Mouse (Mus musculus): Measurements from ENCODE around the gene Eif3k. TPM values are rescaled to one million over a fixed set of nuclear protein-coding genes. Genes with fewer than 3 reads are reported as not detected.

The Eif3k gene
- polyA plus RNA-seq, 1 experiment from 2014 or later: 331 TPM

- H3K9ac ChIP-seq: no peak overlapping the region
- ATAC-seq (ENCODE audit: low FRiP score): no peak
- no peaks in the 10 kb centered on the region for H3K27me3 ChIP-seq
- 75% methylated on average over 9 of the region's 9 CpGs for WGBS
- no peaks in the 10 kb centered on the region for H3K9me3 ChIP-seq (replicated peaks)
- H3K4me1 ChIP-seq: no peaks in the 10 kb centered on the region
- no peak overlapping the region for H3K4me2 ChIP-seq (replicated peaks)
- H3K36me3 ChIP-seq: no peaks in the 10 kb centered on the region
- H3K27ac ChIP-seq: no peak overlapping the region
- no peak overlapping the region for H3K4me3 ChIP-seq
Observed at GRCm38 (mm10) chr7:29008714-29009113, 27.1 kb upstream of the Eif3k start.

- no peak overlapping the region for H3K27ac ChIP-seq
- WGBS: 90% methylated on average over 10 of the region's 10 CpGs
- no peak overlapping the region for H3K4me2 ChIP-seq (replicated peaks)
- H3K27me3 ChIP-seq: no peaks in the 10 kb centered on the region
- ATAC-seq (ENCODE audit: low FRiP score): no peak
- H3K4me1 ChIP-seq: no peaks in the 10 kb centered on the region
- H3K9ac ChIP-seq: no peak overlapping the region
- H3K4me3 ChIP-seq: no peak overlapping the region
- H3K36me3 ChIP-seq: no peaks in the 10 kb centered on the region
- H3K9me3 ChIP-seq (replicated peaks): no peaks in the 10 kb centered on the region
Observed at GRCm38 (mm10) chr7:29008171-29008570, 26.5 kb upstream of the Eif3k start.

DNA sequence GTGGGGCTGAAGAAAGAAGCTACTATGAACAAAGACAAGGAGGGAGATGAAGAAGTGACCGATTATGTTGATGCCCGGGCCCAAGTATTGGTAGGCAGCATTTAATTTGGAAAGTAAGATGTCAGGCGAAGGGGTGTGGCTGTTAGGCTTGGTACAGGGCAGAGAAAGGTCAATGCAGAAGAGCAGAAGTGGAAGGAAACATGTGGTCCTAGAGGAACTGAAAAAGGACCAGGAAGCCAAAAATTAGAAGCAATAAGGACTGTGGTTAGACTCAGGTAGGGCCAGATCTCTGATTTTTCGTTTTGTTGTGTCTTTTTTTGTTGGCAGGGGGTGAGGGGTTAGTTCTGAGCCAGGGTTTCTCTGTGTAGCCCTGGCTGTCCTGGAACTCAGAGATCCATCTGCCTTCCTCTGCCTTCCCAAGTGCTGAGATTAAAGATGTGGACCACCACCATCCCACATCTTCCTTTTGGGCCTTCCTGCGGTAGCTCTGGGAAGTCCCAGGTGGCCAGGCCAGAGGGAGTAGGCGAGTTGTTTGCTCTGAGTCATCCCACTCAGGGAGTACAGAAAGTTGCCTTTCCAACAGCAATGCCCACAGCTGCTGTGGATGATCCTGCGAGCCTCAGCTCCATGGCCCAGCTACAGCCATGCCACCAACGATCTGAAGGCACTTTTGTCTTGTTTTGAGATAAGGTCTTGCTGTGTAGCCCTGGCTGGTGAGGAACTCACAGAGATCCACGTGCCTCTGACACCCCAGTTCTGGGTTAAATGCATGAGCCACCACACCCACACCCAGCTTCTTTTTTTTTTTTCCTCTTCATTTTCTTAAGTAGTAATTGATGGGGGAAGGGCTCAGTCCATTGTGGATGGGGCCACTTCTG is 25.8 kb upstream of the Eif3k start:
- Histone ChIP-seq H3K4me2 (replicated peaks) (no peak overlapping the region), H3K27ac (no peak overlapping the region), H3K27me3 (no peaks in the 10 kb centered on the region), H3K4me3 (no peak overlapping the region), H3K4me1 (no peaks in the 10 kb centered on the region), H3K36me3 (no peaks in the 10 kb centered on the region), H3K9ac (no peak overlapping the region), H3K9me3 (replicated peaks) (no peaks in the 10 kb centered on the region)
- 81% methylated on average over 9 of the region's 9 CpGs for WGBS
- no peak for ATAC-seq (ENCODE audit: low FRiP score)

DNA sequence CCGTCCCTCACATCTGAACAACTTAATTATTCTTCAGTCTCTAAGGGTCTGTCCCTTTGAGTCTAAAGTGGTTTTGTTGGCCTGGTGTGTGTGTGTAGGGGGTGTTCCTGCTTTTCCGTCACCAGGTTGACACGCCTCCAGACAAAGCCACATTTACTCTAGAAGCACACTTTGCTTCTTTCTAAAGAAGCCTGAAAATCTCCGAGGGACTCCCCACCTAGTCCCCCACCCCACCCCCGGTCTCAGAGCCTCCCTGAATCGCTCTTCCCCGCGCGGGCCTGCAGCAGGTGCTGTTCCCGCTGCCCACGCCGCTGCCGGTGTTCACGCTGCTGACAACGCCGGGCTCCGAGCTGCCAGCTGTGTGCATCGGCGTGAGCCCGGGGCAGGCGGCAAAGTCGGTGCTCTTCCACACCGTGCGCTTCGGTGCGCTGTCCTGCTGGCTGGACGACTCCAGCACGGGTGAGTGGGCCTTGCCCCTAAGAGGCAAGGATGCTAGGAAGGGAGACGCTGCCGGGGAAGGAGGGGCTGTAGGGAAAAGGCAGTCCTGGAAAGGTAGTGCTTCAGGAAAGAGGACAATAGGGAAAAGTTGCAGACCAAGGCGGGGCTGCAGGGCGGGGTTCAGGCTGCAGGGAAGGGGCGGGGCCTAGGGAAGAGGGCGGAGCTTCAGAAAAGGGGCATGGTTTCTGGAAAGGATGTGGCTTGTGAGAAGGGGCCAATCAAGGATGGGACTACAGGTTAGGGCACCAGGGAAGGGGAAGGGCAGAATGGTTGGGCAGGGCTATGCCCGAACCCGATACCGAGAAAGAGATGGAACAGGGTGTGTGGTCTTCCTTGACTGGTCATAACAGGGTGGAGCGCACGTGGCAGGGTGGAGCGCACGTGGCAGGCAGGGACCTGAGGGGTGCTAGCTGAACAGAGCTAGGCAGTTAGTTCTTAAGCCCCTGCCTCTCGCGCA is 19.3 kb upstream of the Eif3k start:
- WGBS: 7% methylated on average over 43 of the region's 43 CpGs
- H3K27ac ChIP-seq: peak overlapping the region; percentile 44; the same call in 1 of the 2 replicates
- no peaks in the 10 kb centered on the region for H3K36me3 ChIP-seq
- H3K9ac ChIP-seq: peak overlapping the region; percentile 67
- H3K4me1 ChIP-seq: peaks cover 10% of the 10 kb centered on the region; the same call in 1 of the 2 replicates
- peaks cover 15% of the 10 kb centered on the region for H3K27me3 ChIP-seq
- H3K4me3 ChIP-seq: peak overlapping the region; percentile 48
- ATAC-seq (ENCODE audit: low FRiP score): peak; percentile 67
- H3K9me3 ChIP-seq (replicated peaks): no peaks in the 10 kb centered on the region
- peak overlapping the region; percentile 92 for H3K4me2 ChIP-seq (replicated peaks)

GRCm38 (mm10) chr7:28993402-28993801 is 11.7 kb upstream of the Eif3k start:
- Histone ChIP-seq H3K4me1 (no peaks in the 10 kb centered on the region), H3K9me3 (replicated peaks) (no peaks in the 10 kb centered on the region), H3K27me3 (no peaks in the 10 kb centered on the region), H3K27ac (no peak overlapping the region), H3K4me3 (no peak overlapping the region), H3K4me2 (replicated peaks) (no peak overlapping the region), H3K9ac (no peak overlapping the region), H3K36me3 (no peaks in the 10 kb centered on the region)
- no peak for ATAC-seq (ENCODE audit: low FRiP score)
- WGBS: 87% methylated on average over 3 of the region's 3 CpGs

GRCm38 (mm10) chr7:28992997-28993396 is 11.3 kb upstream of the Eif3k start:
- H3K27ac ChIP-seq: no peak overlapping the region
- H3K4me3 ChIP-seq: no peak overlapping the region
- no peak for ATAC-seq (ENCODE audit: low FRiP score)
- H3K4me2 ChIP-seq (replicated peaks): no peak overlapping the region
- H3K4me1 ChIP-seq: no peaks in the 10 kb centered on the region
- H3K9me3 ChIP-seq (replicated peaks): no peaks in the 10 kb centered on the region
- WGBS: 91% methylated on average over 3 of the region's 3 CpGs
- no peak overlapping the region for H3K9ac ChIP-seq
- no peaks in the 10 kb centered on the region for H3K36me3 ChIP-seq
- H3K27me3 ChIP-seq: no peaks in the 10 kb centered on the region

- H3K9me3 ChIP-seq (replicated peaks): no peaks in the 10 kb centered on the region
- H3K9ac ChIP-seq: no peak overlapping the region
- H3K4me1 ChIP-seq: no peaks in the 10 kb centered on the region
- H3K27ac ChIP-seq: no peak overlapping the region
- H3K4me2 ChIP-seq (replicated peaks): no peak overlapping the region
- no peaks in the 10 kb centered on the region for H3K36me3 ChIP-seq
- no peak overlapping the region for H3K4me3 ChIP-seq
- H3K27me3 ChIP-seq: no peaks in the 10 kb centered on the region
- WGBS: 65% methylated on average over 5 of the region's 5 CpGs
- ATAC-seq (ENCODE audit: low FRiP score): no peak
Observed at GRCm38 (mm10) chr7:28991616-28992015, 10.0 kb upstream of the Eif3k start.

DNA sequence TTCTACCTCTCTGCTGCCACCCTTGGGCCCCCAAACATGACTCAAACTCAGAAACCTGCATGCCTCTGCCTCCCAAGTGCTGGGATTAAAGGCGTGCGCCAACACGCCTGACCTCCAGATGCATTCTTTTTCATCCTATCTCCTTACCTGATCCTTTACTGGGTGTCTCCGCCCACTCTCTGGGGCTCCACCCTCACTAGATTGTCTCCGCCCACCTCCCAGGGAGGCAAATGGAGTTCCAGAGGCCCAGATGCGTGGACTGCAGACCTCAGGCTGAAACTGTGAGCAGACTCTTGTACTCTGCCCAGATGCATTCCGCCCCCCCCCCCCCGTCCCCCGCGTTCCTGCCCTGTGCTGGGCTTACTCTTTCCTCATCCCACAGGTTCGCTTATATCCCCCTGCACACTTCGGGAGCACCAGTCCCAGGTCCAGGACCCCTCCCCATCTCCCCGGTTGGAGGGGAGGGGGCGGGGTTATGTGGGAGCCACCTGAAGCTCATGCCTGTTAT is 9.2 kb upstream of the Eif3k start:
- no peak overlapping the region for H3K4me2 ChIP-seq (replicated peaks)
- 55% methylated on average over 14 of the region's 14 CpGs for WGBS
- no peaks in the 10 kb centered on the region for H3K27me3 ChIP-seq
- no peaks in the 10 kb centered on the region for H3K36me3 ChIP-seq
- H3K4me3 ChIP-seq: no peak overlapping the region
- H3K27ac ChIP-seq: no peak overlapping the region
- no peaks in the 10 kb centered on the region for H3K9me3 ChIP-seq (replicated peaks)
- H3K9ac ChIP-seq: no peak overlapping the region
- H3K4me1 ChIP-seq: no peaks in the 10 kb centered on the region
- ATAC-seq (ENCODE audit: low FRiP score): no peak

DNA sequence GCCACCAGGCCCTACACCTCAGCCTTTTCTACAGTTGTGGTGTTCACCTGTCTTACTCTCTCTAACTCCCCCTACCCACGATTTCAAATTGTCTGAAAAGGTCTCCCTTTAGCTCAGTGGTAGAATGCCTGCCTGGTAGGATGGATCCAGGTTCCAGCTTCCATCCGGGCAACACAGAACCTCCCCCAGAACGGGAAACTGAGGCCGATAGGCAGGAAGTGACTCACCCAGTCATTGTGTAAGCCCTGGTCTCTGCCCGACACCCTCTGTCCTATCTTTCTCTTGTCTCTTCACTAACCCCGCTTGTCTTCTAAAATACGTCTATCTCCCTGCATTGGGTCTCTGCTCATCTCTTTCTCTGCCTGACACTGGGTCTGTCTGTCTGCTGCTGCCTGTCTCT is 3.5 kb upstream of the Eif3k start:
- Histone ChIP-seq H3K36me3 (no peaks in the 10 kb centered on the region), H3K4me1 (peaks cover 14% of the 10 kb centered on the region), H3K4me2 (replicated peaks) (no peak overlapping the region), H3K27ac (no peak overlapping the region), H3K27me3 (no peaks in the 10 kb centered on the region), H3K4me3 (no peak overlapping the region), H3K9ac (no peak overlapping the region), H3K9me3 (replicated peaks) (no peaks in the 10 kb centered on the region)
- ATAC-seq (ENCODE audit: low FRiP score): no peak
- WGBS: 89% methylated on average over 7 of the region's 7 CpGs

GRCm38 (mm10) chr7:28984452-28984851 is 2.8 kb upstream of the Eif3k start:
- Histone ChIP-seq H3K9me3 (replicated peaks) (no peaks in the 10 kb centered on the region), H3K27ac (no peak overlapping the region), H3K4me1 (peaks cover 14% of the 10 kb centered on the region), H3K27me3 (no peaks in the 10 kb centered on the region), H3K36me3 (peaks cover under 1% of the 10 kb centered on the region), H3K4me2 (replicated peaks) (no peak overlapping the region), H3K4me3 (no peak overlapping the region), H3K9ac (no peak overlapping the region)
- WGBS: 89% methylated on average over 1 of the region's 1 CpGs
- ATAC-seq (ENCODE audit: low FRiP score): no peak

- no peak overlapping the region for H3K4me3 ChIP-seq
- peaks cover 7% of the 10 kb centered on the region for H3K36me3 ChIP-seq
- H3K27ac ChIP-seq: no peak overlapping the region
- H3K9me3 ChIP-seq (replicated peaks): no peaks in the 10 kb centered on the region
- H3K4me2 ChIP-seq (replicated peaks): no peak overlapping the region
- H3K27me3 ChIP-seq: no peaks in the 10 kb centered on the region
- WGBS: 71% methylated on average over 4 of the region's 4 CpGs
- H3K4me1 ChIP-seq: peaks cover 14% of the 10 kb centered on the region
- ATAC-seq (ENCODE audit: low FRiP score): no peak
- H3K9ac ChIP-seq: peak overlapping the region; percentile 20; the same call in 1 of the 2 replicates
Observed at GRCm38 (mm10) chr7:28983849-28984248, 2.2 kb upstream of the Eif3k start.

GRCm38 (mm10) chr7:28983141-28983564 is 1.5 kb upstream of the Eif3k start:
- Histone ChIP-seq H3K4me2 (replicated peaks) (peak overlapping the region; percentile 85; the same call in 1 of the 2 replicates), H3K9ac (no peak overlapping the region), H3K4me1 (peaks cover 14% of the 10 kb centered on the region), H3K4me3 (0 out of 2 replicates have a peak overlapping the region, but pooled peaks have one; percentile 77), H3K27me3 (no peaks in the 10 kb centered on the region), H3K9me3 (replicated peaks) (no peaks in the 10 kb centered on the region), H3K36me3 (peaks cover 14% of the 10 kb centered on the region), H3K27ac (no peak overlapping the region)
- no peak for ATAC-seq (ENCODE audit: low FRiP score)
- WGBS: 81% methylated on average over 11 of the region's 11 CpGs

All from hindbrain, embryonic 12.5 days (tissue).